Mouse (Mus musculus) lung, postnatal 4 days (tissue): Measurements from ENCODE around the gene Man1a.

Source experiments
- DNase-seq, 2 experiments: peaks; one replicate each; pipeline ENCODE4 v3.0.0; 2021

The Man1a gene

GRCm38 (mm10) chr10:53913546-53914312 is 162.7 kb downstream of the Man1a start:
- DNase-seq = no peak

GRCm38 (mm10) chr10:53889512-53889911 is 186.9 kb downstream of the Man1a start:
- no peak for DNase-seq

DNA sequence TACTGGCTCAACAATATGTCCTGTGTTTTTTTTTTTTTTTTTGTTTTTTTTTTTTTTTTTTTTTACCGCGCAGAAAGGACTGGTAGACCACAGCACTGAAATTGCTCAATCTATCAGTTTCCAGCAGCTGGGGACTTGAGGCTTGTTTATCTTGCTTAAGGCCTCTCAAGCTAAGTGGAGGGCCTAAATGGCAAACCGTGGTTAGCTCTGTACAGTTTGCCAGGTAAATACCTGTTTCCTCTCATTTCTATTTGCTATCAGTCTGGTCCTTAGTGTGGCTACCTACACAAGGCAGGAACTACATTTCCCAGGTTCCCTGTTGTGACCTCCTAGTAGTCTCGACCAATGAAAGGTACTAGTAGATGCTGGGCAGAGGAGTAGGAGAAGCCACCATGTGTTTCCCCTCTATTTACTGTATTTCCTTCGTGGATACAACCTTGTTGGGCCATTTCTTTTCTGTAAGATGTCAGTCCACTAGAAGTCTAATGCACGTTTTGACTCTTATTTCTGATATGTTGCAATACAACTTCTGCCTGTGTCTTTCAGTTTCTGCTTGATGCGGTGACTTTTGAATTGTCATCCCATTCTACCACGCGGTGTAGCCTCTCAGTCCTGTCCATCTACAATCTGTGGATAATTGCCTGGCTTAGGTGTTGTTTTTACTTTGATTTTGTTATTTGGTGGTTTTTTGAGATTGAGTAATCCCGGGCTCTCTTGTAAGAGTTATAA is 187.9 kb downstream of the Man1a start:
- peak; percentile 22 to 31 for DNase-seq

GRCm38 (mm10) chr10:53886475-53886874 is 189.9 kb downstream of the Man1a start:
- DNase-seq = no peak

GRCm38 (mm10) chr10:53881310-53881709 is 195.1 kb downstream of the Man1a start:
- DNase-seq = no peak

DNA sequence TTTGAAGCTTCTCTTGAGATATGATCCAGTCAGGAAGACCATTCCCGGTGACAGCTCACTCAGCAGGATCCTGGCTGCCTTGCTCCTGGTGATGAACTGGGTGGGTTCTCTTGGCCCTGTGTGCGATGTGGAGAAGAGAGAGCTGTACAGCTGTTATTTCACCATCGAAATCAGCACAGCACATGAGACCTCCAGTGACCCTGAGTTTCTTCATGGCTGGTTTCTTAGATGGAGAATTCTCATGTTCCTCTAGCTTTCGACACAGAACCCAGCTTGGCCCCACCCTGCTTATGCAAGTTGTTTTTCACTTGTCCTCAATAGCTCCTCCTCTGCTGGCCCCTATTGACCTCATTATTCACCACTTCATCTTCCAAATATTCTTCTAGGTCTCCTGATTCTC is 200.5 kb downstream of the Man1a start:
- DNase-seq = peak in 1 of 2 experiments; percentile 24

GRCm38 (mm10) chr10:53874191-53874590 is 202.2 kb downstream of the Man1a start:
- DNase-seq = no peak

- peak in 1 of 2 experiments; percentile 63 for DNase-seq
Measured at GRCm38 (mm10) chr10:53863486-53864357, 212.7 kb downstream of the Man1a start.

GRCm38 (mm10) chr10:53859879-53860278 is 216.5 kb downstream of the Man1a start:
- no peak for DNase-seq

GRCm38 (mm10) chr10:53859224-53859623 is 217.2 kb downstream of the Man1a start:
- no peak for DNase-seq
